Mouse (Mus musculus) cerebellum, postnatal 4 days (tissue): Measurements from ENCODE around the gene Gm20422.

Experiments used
- DNase-seq, 2 experiments: peaks; one replicate each; pipeline ENCODE4 v3.0.0; 2022; ENCODE audit warnings: low spot score in 2 of 2, mixed read lengths in 1 of 2

Gm20422 gene

DNA sequence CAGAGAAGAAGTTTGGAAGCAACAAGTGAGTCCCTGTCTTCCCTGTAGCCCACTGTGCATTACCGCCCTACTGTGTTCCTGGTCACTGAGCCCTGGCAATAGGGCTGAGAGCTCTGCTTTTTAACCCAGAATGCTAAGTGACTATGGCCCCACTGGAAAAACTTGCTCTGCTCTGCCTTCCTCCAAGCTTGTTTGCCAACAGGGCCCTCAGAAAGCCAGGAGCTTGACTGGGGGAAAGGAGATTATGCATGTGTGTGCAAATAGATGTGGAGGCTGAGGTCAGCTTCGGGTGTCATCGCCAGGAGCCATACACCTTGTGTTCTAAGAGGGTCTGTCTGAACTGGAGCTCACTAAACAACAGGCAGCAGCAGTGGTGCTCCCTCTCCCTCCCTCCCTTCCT is 19.4 kb upstream of the Gm20422 start:
- DNase-seq = no peak

DNA sequence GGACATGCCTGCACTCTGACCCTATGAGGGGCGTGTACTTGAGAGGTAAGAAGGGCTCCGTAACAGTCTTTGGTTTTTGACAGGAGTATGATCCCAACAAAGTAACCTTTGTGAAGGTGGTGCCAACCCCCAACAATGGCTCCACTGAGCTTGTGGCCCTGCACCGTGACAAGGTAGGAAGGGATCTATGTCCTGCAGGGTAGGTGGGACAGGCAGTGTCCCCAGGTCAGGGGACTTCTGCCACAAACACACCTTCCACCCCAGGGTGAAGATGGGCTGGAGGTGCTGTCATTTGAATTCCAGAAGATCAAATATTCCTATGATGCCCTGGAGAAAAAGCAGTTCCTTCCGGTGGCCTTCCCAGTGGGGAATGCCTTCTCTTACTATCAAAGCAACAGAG is 19.0 kb upstream of the Gm20422 start:
- peak in 1 of 2 experiments; percentile 10 for DNase-seq

DNA sequence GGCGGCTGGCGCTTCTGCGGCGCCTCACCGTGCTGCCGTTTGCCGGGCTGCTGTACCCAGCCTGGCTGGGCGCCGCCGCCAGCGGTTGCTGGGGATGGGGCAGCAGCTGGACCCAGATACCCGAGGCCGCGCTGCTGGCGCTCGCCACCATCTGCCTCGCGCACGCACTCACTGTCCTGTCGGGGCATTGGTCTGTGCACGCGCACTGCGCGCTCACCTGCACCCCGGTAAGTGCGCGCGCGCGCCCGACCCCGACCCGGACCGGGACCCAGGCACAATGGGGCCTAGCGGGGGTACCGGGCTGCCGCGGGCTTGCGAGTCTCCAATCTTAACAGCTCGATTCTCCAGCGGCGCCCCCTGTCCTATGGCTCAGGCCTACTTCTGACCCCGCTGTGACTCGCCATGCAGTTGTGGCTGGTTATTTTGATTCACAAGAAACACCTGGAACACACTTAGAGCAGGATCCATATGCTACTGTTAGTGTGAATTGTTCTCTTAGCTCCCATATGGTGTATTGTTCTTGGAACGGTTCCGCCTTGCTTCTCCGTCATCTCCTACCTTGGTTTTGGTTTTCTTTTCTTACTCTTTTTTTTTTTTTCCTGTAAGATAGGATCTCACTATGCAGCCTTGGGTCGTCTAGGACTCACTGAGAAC is 16.9 kb upstream of the Gm20422 start:
- DNase-seq = peak in 1 of 2 experiments; percentile 51

DNA sequence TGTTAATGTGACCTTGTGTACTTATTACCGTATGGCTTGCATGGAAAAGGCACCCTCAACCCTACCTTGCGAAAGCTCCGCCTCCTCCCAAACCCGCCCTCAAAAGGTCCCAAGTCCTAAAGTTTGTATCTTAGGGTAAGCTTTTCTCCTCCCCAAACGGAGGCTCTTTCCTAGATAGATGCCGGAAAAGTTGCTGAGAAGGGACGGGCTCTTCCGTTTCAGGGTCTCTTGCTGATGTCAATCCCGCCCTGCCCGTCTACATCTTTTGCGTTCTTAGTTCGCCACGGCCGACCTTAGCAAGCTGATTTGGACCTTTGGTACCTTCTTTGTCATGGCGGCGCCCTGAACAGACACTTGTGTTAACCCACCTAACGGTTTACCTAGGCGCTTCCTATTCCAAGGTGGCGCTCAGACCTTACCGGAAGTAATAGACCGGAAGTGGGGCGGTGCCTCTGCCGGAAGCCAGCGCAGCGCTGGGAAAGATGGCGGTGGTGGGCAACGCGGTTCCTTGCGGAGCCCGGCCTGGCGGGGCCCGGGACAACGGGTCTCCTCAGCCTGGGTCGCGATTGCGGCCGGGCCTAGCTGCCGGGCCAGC is 16.2 kb upstream of the Gm20422 start, which contains the start of the genes Atp13a1 and Zfp866:
Gene Atp13a1, plus strand, starts transcription at position 391 of the 595 bp plus-strand sequence.
Gene Zfp866, minus strand, starts transcription at position 406 of the 595 bp plus-strand sequence.
- DNase-seq = peak; percentile 70 to 84

DNA sequence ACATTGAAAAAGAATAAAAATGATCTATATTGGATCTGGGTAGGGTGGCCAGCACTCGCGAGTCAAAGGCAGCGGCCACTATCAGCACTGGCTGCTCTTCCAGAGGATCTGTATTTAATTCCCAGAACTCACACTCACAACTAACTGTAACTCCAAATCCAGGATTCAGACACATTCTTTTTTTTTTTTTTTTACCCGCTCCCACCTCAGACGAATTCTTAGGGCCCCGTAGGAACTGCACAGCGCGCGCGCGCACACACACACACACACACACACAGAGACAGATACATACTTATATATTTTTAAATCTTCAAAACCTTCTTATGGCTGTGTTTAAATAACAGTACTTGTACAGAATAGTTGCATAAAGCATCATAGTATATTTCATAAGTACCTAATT is 15.7 kb upstream of the Gm20422 start:
- DNase-seq = no peak

DNA sequence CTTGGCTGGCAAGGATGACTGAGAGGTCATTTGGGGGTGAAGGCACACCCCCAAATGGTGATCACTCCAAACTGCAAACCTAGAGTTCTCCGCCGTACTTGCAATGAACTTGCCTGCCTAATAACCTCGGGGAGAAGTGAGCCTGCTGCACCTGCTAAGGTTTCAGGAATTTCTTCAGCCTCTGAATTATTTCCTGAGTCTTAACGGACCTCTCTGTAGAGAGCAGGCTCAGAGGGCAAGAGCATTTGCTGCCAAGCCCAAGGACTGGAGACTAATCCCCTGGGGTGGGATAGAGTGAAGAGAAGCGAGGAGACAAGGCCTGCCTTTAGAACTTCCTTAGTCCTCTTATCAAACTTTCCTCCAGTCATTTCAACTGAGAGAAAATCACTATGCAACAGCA is 15.0 kb upstream of the Gm20422 start:
- DNase-seq = no peak

DNA sequence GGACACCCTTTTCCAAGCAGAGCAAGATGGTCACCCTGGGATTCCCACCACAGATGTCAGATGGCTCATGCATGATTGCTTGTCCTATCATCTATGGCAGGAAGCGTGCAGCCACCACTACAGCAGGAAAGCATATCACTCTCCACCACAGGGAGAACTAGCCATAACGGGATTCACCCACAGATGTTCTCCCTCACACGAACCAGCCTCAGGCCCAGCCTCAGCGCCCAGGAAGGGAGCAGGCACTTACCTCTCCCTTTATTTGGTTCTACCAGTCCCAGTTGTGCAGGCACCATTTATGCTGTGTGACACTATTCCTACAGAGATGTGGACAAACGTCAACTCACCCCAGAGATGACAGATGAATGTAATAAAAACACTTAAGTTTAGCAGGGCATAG is 14.4 kb upstream of the Gm20422 start:
- no peak for DNase-seq

DNA sequence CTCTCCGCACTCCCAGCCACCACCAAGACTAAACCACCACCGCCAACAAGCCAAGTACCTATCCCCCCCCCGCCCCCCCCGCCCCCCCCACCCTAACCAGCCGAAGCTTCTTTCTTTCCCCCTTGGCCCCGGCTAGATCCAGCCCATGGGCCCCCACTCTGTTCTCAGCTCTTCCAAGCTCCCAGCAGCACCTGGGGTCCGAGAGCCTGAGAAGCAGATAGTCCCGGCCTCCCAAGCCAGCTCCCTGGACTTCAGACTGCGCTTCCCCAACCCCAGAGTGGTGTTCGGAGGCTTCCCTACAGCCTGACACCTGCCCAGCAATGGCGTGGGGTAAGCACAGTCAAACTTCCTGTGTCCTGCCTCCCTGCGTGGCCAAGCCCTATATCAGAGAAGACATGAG is 2.4 kb upstream of the Gm20422 start:
- no peak for DNase-seq

DNA sequence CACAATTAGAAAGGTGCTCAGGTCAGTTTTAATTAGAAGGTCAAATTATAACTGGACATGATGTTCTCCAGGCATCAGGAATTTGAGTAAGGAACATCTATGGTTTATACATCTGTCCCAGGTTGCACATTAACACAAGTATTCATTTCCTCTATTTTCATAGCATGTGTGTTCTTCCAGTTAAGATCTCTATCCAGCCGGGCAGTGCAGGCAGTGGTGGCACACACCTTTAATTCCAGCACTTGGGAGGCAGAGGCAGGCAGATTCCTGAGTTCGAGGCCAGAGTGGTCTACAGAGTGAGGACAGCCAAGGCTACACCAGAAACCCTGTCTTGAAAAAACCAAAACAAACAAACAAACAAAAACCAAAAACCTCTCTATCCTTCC is 456 bp upstream of the Gm20422 start:
- no peak for DNase-seq

DNA sequence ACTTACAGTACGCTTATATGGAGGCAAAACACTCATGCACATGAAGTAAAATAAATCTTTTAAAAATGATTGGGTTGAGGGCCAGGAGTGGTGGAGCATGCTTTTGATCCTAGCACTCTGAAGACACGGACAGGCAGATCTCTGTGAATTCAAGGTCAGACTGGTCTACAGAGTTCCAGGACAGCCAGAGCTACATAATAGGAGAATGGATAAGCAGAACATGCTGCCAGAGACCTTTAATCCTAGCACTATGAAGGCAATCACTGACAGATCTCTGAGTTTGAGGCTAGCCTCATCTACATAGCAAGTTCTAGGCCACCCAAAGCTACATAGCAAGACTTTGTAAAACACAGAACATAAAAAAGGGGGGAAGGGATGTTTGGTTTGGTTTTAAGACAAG is 2.6 kb downstream of the Gm20422 start:
- DNase-seq = no peak

DNA sequence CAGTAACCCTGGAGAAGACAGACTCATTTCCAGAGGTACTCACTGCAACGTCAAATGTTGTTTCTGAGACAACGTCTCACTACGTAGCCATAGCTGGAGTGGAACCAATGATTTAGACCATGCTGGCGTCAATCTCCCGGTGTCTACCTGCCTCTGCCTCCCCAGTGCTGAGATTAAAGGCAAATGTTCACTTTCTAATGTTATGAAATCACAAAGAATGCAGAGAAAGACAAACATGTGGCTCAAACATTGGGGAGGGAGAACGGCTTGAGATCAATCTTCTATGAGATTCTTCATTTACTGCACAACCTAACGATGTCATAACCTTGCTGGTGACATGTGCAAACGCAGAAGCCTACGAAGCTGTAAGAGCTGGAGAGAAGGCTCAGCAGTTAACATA is 3.5 kb downstream of the Gm20422 start:
- DNase-seq = no peak

DNA sequence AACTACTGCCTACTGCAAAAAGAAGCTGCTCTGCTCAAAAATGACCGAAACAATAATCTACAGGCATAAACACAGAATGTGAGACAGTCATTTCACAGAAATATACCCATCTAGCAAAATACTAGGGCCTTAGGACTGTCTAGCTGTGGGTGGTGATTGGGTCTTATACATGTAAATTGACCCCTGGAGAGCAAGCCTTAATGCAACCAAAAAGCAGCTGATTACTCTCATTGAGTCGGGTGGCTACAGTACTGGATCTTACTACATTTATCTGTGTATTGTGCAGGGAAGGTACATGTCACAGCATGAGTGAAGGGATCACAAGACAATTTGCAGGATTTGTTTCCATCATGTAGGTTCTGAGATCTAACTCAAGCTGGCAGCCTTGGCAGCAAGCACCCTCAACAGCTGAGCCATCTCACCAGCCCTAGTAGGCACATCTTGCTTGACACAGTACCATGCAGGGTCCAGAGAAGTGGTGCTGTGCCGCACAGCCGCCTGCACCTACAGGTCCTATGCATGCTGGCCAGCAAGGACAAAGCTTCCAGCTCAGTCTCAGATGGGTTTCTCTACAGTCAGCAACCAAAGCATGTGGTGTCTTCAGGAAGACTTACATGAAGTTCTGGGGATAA is 12.8 kb downstream of the Gm20422 start:
- DNase-seq = no peak

DNA sequence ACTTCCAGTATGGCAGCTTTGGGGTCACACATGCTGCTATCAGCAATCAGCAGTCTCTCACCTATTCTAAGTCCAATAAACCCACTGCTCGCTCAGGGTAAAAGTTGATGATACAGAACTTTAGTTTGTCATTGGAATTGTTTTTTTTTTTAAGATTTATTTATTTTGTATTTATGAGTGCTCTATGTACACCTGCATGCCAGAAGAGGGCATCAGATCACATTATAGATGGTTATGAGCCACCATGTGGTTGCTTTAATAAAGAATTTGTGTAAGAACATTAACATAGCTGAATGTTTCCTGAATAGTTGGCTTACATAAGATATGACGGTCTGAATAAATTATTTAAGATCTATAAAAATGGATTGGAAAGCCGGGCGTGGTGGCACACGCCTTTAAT is 16.4 kb downstream of the Gm20422 start:
- no peak for DNase-seq

DNA sequence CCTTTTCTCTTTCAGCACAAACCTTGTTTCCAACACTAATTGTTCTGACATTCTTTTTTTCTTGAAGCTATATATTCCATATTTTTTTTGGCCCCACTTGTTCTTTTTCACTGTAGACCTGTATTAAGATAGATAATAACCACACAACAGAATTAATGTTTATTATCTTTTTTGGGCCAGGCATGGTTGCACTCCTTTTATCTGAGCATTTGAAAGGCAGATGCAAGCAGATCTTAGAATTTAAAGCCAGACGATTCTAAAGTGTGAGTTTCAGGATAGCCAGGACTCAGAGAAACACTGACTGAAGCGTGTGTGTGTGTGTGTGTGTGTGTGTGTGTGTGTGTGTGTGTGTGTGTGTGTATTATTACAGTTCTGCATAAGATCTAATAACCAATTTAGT is 22.2 kb downstream of the Gm20422 start:
- no peak for DNase-seq

DNA sequence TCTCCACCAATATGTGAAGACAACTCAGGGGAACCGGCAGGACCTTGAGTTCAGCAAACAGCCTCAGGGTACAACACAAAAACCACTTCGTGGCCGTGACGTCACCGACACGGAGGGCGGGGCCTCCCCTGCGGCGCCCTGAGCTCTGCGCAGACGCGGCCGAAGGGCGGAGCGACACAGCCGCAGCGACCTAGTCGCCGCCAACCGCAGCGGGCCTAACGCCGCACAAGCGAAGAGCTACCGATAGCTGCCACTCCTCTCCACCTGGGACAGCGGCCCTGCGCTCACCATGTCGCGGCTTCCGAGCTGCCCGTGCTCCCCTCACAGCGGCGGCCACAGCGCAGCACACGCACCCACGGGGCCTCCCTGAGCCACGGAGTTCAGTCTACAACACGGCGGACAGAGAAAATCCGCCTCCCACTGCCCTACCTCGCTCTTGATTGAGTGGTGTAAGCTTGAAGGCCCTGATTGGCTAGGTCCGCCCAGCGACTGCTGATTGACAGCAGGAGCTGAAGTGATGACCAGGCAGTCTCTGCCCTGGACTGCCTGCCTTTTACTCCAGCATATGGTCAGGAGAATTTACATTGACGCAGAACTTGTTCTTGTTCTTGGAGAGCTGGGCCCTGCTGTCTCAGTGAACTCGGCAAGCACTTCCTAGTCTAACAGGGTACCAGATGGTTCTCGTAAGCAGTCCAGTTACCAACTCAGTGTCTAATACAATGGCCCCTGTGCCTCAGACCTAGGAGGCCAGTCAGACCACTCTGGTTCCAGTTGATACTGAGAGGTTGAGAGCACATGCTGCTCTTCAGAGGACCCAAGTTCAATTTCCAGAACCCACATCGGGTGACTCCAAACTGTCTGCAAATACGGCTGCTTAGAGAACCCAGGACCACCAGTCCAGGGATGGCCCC is 24.9 kb downstream of the Gm20422 start, which contains the start of gene Zfp963:
Gene Zfp963, minus strand, starts transcription at position 427 of the 911 bp plus-strand sequence.
- peak; percentile 88 to 96 for DNase-seq

DNA sequence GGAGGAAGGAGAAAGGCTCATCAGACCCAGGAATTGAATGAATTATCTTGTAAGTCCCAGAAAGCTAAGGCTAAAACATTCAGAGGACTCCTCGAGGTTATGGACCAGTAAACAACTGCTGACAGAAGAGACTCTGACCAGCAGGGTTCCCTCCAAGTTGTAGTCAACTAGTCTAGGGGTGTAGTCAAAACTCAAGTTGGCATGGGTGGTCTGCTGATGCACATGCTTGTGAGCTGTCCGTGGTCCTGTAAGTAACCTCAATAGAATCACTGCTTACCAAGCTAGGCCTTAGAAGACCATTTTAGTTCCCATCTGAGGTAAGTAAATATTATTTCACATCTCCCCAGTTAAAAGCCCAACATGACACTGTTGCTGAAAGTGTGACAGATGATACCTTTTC is 33.5 kb downstream of the Gm20422 start:
- DNase-seq = no peak

DNA sequence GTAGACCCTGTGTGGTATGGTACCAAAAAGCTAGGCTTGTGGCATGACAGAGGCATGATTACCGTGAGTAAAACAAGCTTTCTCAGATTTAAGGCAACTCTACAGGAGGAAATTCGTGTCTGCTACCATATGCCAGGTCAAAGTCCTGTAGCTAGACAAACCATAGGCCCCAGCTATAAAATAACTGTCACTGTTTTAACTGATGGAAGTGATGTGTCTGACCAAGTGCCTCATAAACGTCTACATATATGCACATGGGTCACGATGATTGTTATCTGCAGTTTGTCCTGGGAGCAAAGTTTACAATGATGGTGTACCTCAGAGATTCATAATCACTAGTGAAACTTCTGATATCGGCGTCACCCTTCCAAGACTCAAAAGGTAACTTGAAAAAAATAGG is 33.9 kb downstream of the Gm20422 start:
- DNase-seq = no peak

DNA sequence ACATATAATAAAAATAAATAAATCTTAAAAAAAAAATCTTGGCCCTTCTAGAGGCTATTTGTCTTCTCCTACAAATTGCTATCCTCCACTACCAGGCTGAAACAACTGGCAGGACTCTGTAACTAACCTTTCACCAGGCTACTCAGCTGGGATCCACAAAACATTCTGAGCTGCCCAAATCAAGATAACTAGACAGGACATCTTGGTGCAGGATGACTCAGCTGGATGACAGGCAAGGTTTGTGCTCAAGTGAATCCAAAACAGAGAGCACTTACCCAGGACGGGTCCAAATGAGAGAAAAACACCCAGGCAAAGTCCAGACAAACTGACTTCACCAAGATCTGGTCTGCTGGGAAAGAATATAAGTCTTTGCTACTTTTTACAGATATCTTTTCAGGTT is 39.2 kb downstream of the Gm20422 start:
- no peak for DNase-seq

DNA sequence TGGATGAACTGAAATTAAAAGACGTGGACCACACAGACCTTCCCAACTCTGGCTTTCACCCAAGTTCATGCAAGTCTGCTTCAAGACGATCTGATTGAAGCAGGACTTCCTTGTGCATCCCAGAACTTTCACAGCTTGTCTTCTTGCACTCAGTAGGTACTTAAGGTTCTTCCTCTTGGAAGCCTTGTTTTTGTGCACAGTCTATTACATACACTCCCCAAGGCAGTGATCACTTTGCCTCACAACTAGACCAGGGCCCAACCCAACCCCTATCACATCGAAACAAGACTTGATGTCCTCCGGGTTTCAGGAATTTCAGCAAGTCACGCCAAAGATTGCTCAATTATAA is 57.5 kb downstream of the Gm20422 start:
- DNase-seq = no peak

DNA sequence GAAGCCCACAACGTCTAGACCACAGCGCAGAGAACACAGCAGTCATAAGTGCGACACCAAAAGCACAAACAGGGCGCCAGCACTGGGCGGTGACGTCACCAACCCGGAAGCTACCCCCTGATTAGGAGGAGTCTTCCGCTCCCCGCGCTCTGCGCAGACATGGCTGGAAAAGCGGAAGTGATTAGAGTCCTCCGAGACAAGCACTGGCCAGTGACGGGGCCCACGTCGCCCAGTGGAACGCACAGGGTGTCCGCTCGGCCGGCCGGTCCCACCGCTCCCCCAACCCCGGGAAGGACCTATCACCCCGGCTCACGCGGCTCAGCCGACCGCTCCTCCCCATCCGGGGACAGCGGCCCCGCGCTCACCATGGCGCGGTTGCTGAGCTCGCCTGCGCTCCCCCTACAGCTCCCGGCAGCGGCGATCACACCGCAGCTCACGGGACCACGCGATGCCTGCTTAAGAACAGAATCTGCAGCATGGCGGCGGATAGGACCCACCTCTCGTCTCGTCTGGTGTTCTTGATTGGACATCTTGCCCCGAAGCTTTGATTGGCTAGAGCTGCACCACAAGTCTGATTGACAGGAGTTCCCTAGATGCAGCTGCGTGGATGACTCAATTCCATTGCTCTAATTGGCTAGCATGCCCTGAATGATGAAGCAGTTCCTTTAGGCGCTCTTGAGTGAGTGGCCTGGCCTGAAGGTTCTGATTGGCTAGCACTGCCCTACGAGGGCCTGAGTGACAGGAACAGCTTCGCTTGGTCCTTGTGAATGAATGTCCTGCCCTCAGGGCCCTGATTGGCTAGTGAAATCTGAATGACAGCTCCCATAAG is 58.1 kb downstream of the Gm20422 start:
- DNase-seq = peak; percentile 86 to 90

DNA sequence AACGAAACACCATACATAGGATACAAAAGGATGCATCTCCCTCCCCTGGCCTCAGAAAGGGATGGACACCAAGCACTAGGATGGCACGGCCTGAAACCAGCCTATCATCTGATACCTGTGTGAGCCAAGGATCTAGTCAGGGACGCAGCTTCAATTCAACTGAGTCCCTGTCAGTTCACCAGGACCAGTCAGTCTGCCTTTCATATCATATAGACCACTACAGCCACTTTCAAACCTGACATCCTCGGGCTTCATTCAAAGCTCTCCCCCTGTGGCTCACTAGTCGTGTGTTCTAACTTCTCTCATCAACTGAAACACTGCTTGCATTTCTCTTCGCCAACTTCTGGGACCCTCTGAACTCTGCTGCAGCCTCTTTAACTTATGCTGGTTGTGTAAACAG is 59.3 kb downstream of the Gm20422 start:
- no peak for DNase-seq
